Mouse (Mus musculus): Measurements from ENCODE around the gene Nufip2. TPM values are rescaled to one million over a fixed set of nuclear protein-coding genes. Genes with fewer than 3 reads are reported as not detected.

Gene Nufip2
- polyA plus RNA-seq, 1 experiment from 2014 or later: 4.6 TPM

DNA sequence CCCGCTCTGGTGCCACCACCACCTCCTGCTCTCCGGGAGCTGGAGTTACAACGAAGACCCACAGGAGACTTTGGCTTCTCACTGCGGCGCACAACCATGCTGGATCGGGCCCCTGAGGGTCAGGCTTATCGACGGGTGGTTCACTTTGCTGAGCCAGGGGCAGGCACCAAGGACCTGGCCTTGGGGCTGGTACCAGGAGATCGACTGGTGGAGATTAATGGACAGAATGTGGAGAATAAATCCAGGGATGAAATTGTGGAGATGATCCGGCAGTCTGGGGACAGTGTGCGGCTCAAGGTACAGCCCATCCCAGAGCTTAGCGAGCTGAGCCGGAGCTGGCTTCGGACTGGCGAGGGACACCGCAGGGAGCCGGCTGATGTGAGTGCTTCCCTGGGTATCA lies 92.0 kb downstream of the Nufip2 start:
- 94% methylated on average over 17 of the region's 17 CpGs for WGBS
- Histone ChIP-seq H3K9me3 (no peaks in the 10 kb centered on the region), H3K27me3 (replicated peaks) (no peaks in the 10 kb centered on the region), H3K4me2 (replicated peaks) (no peak overlapping the region), H3K4me3 (replicated peaks) (no peak overlapping the region), H3K9ac (no peak overlapping the region), H3K27ac (no peak overlapping the region), H3K4me1 (replicated peaks) (peaks cover 2% of the 10 kb centered on the region; the same call in 1 of the 2 replicates), H3K36me3 (0 out of 2 replicates have a peak, but pooled peaks cover 3% of the 10 kb centered on the region)
- no peak for ATAC-seq

- Histone ChIP-seq H3K27me3 (replicated peaks) (no peaks in the 10 kb centered on the region), H3K4me1 (replicated peaks) (peaks cover 15% of the 10 kb centered on the region)
- WGBS: 67% methylated on average over 1 of the region's 1 CpGs
Observed at GRCm38 (mm10) chr11:77779240-77779639, 93.3 kb downstream of the Nufip2 start.

GRCm38 (mm10) chr11:77781088-77781487 lies 95.1 kb downstream of the Nufip2 start:
- Histone ChIP-seq H3K4me3 (replicated peaks) (no peak overlapping the region), H3K27me3 (replicated peaks) (no peaks in the 10 kb centered on the region), H3K4me2 (replicated peaks) (no peak overlapping the region), H3K4me1 (replicated peaks) (peaks cover 33% of the 10 kb centered on the region), H3K9ac (no peak overlapping the region), H3K27ac (no peak overlapping the region), H3K36me3 (0 out of 2 replicates have a peak, but pooled peaks cover 3% of the 10 kb centered on the region), H3K9me3 (no peaks in the 10 kb centered on the region)
- no peak for ATAC-seq
- 76% methylated on average over 7 of the region's 7 CpGs for WGBS

More at GRCm38 (mm10) chr11:77779240-77779639, 93.3 kb downstream of the Nufip2 start:
- Histone ChIP-seq H3K4me3 (replicated peaks) (no peak overlapping the region), H3K27ac (no peak overlapping the region), H3K4me2 (replicated peaks) (no peak overlapping the region), H3K9me3 (no peaks in the 10 kb centered on the region), H3K9ac (no peak overlapping the region), H3K36me3 (0 out of 2 replicates have a peak, but pooled peaks cover 3% of the 10 kb centered on the region)
- ATAC-seq: no peak

DNA sequence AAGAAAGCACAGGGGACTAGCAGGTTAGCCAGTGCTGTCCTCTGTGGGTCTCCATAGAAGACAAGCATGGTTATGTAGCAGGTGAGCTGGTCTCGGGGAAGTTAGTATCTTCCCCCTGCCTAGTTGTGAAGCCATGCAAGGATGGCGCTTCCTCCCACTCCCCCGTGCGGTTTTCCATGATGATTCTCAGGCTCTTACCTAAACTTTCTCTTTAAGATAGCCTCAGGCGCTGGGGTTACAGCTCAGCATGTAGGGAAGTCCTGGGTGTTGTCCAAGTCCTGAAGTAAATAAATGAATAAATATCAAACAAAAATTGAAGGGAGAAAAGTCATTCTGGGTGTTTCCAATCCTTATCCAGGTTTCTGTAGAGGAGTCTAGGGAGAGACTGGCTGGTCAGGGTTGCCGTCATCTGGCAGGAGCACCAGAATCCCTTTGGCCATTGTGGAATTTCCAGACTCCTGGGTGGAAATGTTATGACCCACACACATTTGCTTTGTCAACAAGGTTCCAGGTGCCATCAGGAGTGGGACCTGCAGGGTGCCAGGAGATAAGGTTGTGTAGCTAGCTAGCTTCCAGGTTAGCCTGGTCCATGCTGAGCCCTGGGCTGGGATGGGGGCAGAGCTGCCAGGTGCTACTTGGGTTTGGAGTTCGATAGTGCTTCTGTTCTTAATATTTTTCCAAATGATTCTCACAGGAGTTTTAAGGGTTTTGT lies 96.3 kb downstream of the Nufip2 start:
- ATAC-seq: no peak
- Histone ChIP-seq H3K36me3 (0 out of 2 replicates have a peak, but pooled peaks cover 3% of the 10 kb centered on the region), H3K4me2 (replicated peaks) (no peak overlapping the region), H3K27me3 (replicated peaks) (no peaks in the 10 kb centered on the region), H3K4me1 (replicated peaks) (peaks cover 40% of the 10 kb centered on the region), H3K9ac (no peak overlapping the region), H3K27ac (no peak overlapping the region), H3K4me3 (replicated peaks) (no peak overlapping the region), H3K9me3 (no peaks in the 10 kb centered on the region)
- WGBS: 83% methylated on average over 7 of the region's 7 CpGs

DNA sequence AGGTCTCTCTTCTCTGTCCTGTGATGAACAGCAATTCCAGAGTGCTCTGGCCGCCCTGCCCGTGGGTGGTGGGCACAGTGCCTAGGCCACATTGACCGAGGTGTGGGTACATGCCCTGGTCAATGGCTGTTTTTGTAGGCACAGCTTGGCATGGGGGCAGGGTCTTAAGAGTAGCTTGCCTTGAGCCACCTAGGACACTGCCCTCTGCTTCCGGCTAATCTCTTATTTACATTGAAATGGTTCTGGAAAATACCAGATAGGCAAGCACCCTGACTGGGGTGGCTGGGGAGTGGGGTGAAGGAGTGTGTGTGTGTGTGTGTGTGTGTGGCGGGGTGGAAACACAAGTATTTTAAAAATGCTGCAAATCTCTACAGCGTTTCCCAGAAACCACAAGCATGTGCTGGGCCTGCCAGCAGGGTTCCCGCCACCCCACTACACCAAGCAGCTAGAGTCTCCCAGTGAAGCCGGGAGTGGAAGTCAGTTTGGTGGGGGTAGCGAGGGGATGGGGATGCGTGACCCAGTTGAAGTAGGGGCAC lies 97.3 kb downstream of the Nufip2 start:
- no peak overlapping the region for H3K9ac ChIP-seq
- H3K27me3 ChIP-seq (replicated peaks): no peaks in the 10 kb centered on the region
- 63% methylated on average over 10 of the region's 10 CpGs for WGBS
- H3K4me1 ChIP-seq (replicated peaks): peaks cover 40% of the 10 kb centered on the region
- H3K4me3 ChIP-seq (replicated peaks): no peak overlapping the region
- H3K9me3 ChIP-seq: no peaks in the 10 kb centered on the region
- 0 out of 2 replicates have a peak, but pooled peaks cover under 1% of the 10 kb centered on the region for H3K36me3 ChIP-seq
- peak overlapping the region; percentile 94 for H3K27ac ChIP-seq
- peak overlapping the region; percentile 22; the same call in 1 of the 2 replicates for H3K4me2 ChIP-seq (replicated peaks)
- ATAC-seq: no peak

DNA sequence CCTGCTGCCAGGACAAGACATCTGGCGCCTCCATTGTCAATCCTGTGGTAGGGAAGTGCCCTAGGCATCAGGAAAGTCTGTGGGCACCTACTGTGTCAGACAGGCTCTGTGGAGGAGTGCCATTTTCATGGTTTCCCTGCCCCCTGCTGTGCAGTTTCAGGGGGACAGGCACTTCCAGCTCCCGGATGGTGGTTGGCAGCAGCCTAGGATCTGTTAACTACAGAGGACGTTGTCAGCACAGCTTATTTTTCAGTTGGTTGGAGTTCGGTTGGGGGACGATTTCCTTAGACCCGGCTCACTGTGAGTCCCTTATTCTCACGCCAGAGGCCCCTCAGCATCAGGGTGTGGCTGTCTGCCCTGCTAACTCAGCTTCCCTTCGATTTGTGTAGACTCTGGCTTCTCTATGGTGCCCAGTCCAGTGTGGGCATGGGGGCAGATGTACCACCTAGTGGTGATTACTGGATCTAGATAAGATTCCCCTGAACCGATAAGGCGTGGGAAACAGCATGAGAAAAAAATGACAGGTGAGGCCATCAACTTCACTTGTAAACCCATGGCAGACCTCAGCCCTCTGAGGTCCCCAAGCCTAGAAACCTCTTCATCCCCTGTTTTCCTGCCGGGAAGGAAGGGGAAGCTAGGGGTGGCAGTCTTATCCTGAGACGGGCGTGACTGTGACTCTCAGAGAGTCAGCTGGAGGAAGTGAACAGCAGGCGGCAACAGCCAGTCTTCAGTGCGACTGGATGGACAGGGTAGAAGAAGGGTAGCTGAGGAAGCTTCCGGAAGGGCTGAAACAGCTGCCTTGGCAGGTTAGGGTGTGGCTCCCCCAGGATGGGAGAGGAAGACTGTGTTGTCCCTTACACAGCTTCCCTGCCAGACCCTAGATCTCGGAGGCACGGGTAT lies 98.0 kb downstream of the Nufip2 start:
- no peak overlapping the region for H3K4me3 ChIP-seq (replicated peaks)
- no peaks in the 10 kb centered on the region for H3K27me3 ChIP-seq (replicated peaks)
- peak overlapping the region; percentile 22 for H3K4me2 ChIP-seq (replicated peaks)
- 48% methylated on average over 18 of the region's 18 CpGs for WGBS
- no peaks in the 10 kb centered on the region for H3K36me3 ChIP-seq
- H3K9ac ChIP-seq: no peak overlapping the region
- peak overlapping the region; percentile 94 for H3K27ac ChIP-seq
- no peaks in the 10 kb centered on the region for H3K9me3 ChIP-seq
- H3K4me1 ChIP-seq (replicated peaks): peaks cover 40% of the 10 kb centered on the region
- peak; percentile 26; the same call in 1 of the 2 replicates for ATAC-seq

- Histone ChIP-seq H3K9me3 (no peaks in the 10 kb centered on the region), H3K4me2 (replicated peaks) (peak overlapping the region; percentile 45), H3K4me3 (replicated peaks) (peak overlapping the region; percentile 7; the same call in 1 of the 2 replicates), H3K27ac (peak overlapping the region; percentile 94), H3K9ac (no peak overlapping the region), H3K4me1 (replicated peaks) (peaks cover 40% of the 10 kb centered on the region), H3K36me3 (no peaks in the 10 kb centered on the region), H3K27me3 (replicated peaks) (no peaks in the 10 kb centered on the region)
- ATAC-seq: no peak
- WGBS: 65% methylated on average over 9 of the region's 9 CpGs
Observed at GRCm38 (mm10) chr11:77784894-77785293, 98.9 kb downstream of the Nufip2 start.

DNA sequence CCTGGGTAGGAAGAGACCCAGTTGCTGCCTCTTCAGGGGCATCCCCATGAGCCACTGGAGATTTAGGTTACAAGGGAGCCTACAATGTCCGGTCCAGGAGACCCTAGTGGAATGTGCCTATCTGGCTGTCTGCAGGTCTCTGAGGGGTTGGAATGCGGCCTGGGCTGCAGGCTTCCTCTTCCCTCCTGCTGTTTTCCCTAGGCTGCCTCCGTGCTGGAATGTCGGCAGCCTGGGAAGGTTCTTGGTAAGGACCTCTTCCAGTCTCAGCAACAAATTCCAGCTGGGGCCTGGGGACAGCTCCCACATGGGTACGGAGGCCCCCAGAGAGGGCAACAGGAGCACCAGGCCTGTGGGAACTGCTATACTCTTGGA lies 99.4 kb downstream of the Nufip2 start:
- H3K4me3 ChIP-seq (replicated peaks): no peak overlapping the region
- ATAC-seq: peak; percentile 9
- H3K9ac ChIP-seq: peak overlapping the region; percentile 31
- no peaks in the 10 kb centered on the region for H3K36me3 ChIP-seq
- no peaks in the 10 kb centered on the region for H3K9me3 ChIP-seq
- peak overlapping the region; percentile 94 for H3K27ac ChIP-seq
- peak overlapping the region; percentile 45 for H3K4me2 ChIP-seq (replicated peaks)
- 11% methylated on average over 5 of the region's 5 CpGs for WGBS
- peaks cover 43% of the 10 kb centered on the region for H3K4me1 ChIP-seq (replicated peaks)
- no peaks in the 10 kb centered on the region for H3K27me3 ChIP-seq (replicated peaks)

GRCm38 (mm10) chr11:77785768-77786561 lies 100.0 kb downstream of the Nufip2 start:
- WGBS: 49% methylated on average over 7 of the region's 7 CpGs
- peak; percentile 85 for ATAC-seq
- Histone ChIP-seq H3K4me2 (replicated peaks) (peak overlapping the region; percentile 45), H3K4me3 (replicated peaks) (no peak overlapping the region), H3K4me1 (replicated peaks) (peaks cover 49% of the 10 kb centered on the region), H3K27me3 (replicated peaks) (no peaks in the 10 kb centered on the region), H3K9me3 (no peaks in the 10 kb centered on the region), H3K27ac (peak overlapping the region; percentile 94), H3K9ac (peak overlapping the region; percentile 31), H3K36me3 (no peaks in the 10 kb centered on the region)

DNA sequence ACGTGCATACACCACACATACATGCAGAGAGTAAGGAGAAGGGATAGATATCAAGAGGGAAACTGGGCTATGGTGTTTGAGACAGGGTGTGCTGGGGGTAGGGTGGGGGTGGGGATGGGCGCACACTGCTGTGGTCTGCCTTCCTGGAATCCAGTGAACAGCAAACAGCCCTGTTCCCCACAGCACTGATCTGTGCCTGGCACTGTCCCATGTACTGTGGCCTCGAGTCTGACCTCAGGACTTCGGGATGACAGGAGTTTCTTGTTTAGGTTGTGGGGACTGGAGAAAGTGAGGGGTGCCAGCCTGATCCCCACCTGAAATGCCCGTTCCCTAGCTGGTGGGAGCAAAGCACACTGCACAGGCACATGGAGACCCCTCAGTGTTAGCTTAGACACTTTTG lies 101.8 kb downstream of the Nufip2 start, which contains the start of gene Gm10277:
Gene Gm10277 (minus strand): TSS at position 41 of the 400 bp plus-strand sequence.
- no peaks in the 10 kb centered on the region for H3K36me3 ChIP-seq
- no peak within 1 kb of the TSS for H3K9ac ChIP-seq
- no peak within 1 kb of the TSS for H3K4me3 ChIP-seq (replicated peaks)
- no peak within 1 kb of the TSS for H3K4me2 ChIP-seq (replicated peaks)
- no peak for ATAC-seq
- no peaks in the 10 kb centered on the region for H3K9me3 ChIP-seq
- no peaks in the 10 kb centered on the region for H3K27me3 ChIP-seq (replicated peaks)
- H3K27ac ChIP-seq: peak within 1 kb of the TSS; percentile 94
- peaks cover 64% of the 10 kb centered on the region for H3K4me1 ChIP-seq (replicated peaks)
- 85% methylated on average over 5 of the region's 5 CpGs for WGBS

GRCm38 (mm10) chr11:77789512-77789911 lies 103.6 kb downstream of the Nufip2 start:
- peaks cover 46% of the 10 kb centered on the region for H3K4me1 ChIP-seq (replicated peaks)

More at GRCm38 (mm10) chr11:77789512-77789911, 103.6 kb downstream of the Nufip2 start:
- no peaks in the 10 kb centered on the region for H3K9me3 ChIP-seq
- H3K36me3 ChIP-seq: no peaks in the 10 kb centered on the region
- WGBS: 82% methylated on average over 5 of the region's 5 CpGs
- no peak overlapping the region for H3K4me2 ChIP-seq (replicated peaks)
- no peak overlapping the region for H3K9ac ChIP-seq
- no peak overlapping the region for H3K4me3 ChIP-seq (replicated peaks)
- no peak for ATAC-seq
- H3K27me3 ChIP-seq (replicated peaks): no peaks in the 10 kb centered on the region
- no peak overlapping the region for H3K27ac ChIP-seq
